In genomic region chr3:115766153-115766552, GRCm38 (mm10) we compare ENCODE assay signal across 12 mouse cellular contexts. TPM values are rescaled to one million over a fixed set of nuclear protein-coding genes. Genes with fewer than 3 reads are reported as not detected.
A peak's percentile ranks its signal among the peaks of the same experiment; 100 is the strongest.
DNase-seq lines count a peak whose midpoint lies in the region; ATAC-seq lines count a peak whose summit lies in the region.
"Had no signal": no experiment of that assay in that cellular context is flagged by ENCODE, and none has a peak within 500 bp of the region (broad histone marks: within the 10 kb centered on the region; RNA-seq: fewer than 3 reads in every experiment).

No protein-coding gene starts in this region.

- no peak overlapping the region for H3K4me3 ChIP-seq in neural tube, embryonic 13.5 days
- no peak overlapping the region for H3K4me3 ChIP-seq in neural tube, embryonic 15.5 days (replicated peaks)
- H3K4me3 ChIP-seq in heart, embryonic 13.5 days, result peak overlapping the region; percentile 30
- H3K4me3 ChIP-seq: hindbrain, embryonic 13.5 days; midbrain, embryonic 13.5 days had no signal

- peak overlapping the region; percentile 15; the same call in 1 of the 2 replicates for H3K27ac ChIP-seq in neural tube, embryonic 13.5 days (replicated peaks)
- no peak overlapping the region for H3K27ac ChIP-seq in neural tube, embryonic 15.5 days (replicated peaks)
- H3K27ac ChIP-seq in heart, embryonic 13.5 days (replicated peaks), result peak overlapping the region; percentile 77
- H3K27ac ChIP-seq: hindbrain, embryonic 13.5 days; midbrain, embryonic 13.5 days had no signal

- peak; percentile 8 to 35 for DNase-seq in kidney, postnatal 4 days
- DNase-seq in skeletal muscle tissue, adult 2 months (ENCODE audit: low read depth, low spot score), result peak; percentile 59
- no peak for DNase-seq in layer of hippocampus, postnatal 36 days
- DNase-seq in layer of hippocampus, adult 9-10 months (ENCODE audit: low spot score), result no peak
- DNase-seq in retina, embryonic 14.5 days (ENCODE audit: low spot score), result no peak
- DNase-seq: spleen, adult 18-20 months had no signal

- no peak overlapping the region for H3K9ac ChIP-seq in neural tube, embryonic 13.5 days
- H3K9ac ChIP-seq in neural tube, embryonic 15.5 days (replicated peaks), result no peak overlapping the region
- peak overlapping the region; percentile 44 for H3K9ac ChIP-seq in heart, embryonic 13.5 days
- H3K9ac ChIP-seq: hindbrain, embryonic 13.5 days; midbrain, embryonic 13.5 days had no signal

- no peaks in the 10 kb centered on the region for H3K27me3 ChIP-seq in neural tube, embryonic 13.5 days
- H3K27me3 ChIP-seq in neural tube, embryonic 15.5 days (replicated peaks), result no peaks in the 10 kb centered on the region
- H3K27me3 ChIP-seq in heart, embryonic 13.5 days (replicated peaks), result no peaks in the 10 kb centered on the region
- H3K27me3 ChIP-seq: hindbrain, embryonic 13.5 days; midbrain, embryonic 13.5 days had no signal

- H3K9me3 ChIP-seq in neural tube, embryonic 13.5 days, result no peaks in the 10 kb centered on the region
- H3K9me3 ChIP-seq in neural tube, embryonic 15.5 days (replicated peaks), result no peaks in the 10 kb centered on the region
- H3K9me3 ChIP-seq in heart, embryonic 13.5 days, result no peaks in the 10 kb centered on the region
- H3K9me3 ChIP-seq: hindbrain, embryonic 13.5 days; midbrain, embryonic 13.5 days had no signal

- no peak for ATAC-seq in neural tube, embryonic 13.5 days (ENCODE audit: low read depth)
- no peak for ATAC-seq in neural tube, embryonic 15.5 days (ENCODE audit: low FRiP score)
- ATAC-seq in heart, embryonic 13.5 days (ENCODE audit: extremely low read depth, insufficient number of reproducible peaks, low FRiP score, low TSS enrichment), result peak; percentile 44; the same call in 1 of the 2 replicates
- ATAC-seq: midbrain, embryonic 13.5 days; Patski had no signal

- H3K4me1 ChIP-seq in neural tube, embryonic 13.5 days (replicated peaks), result no peaks in the 10 kb centered on the region
- H3K4me1 ChIP-seq in neural tube, embryonic 15.5 days, result no peaks in the 10 kb centered on the region
- peaks cover 23% of the 10 kb centered on the region for H3K4me1 ChIP-seq in heart, embryonic 13.5 days
- H3K4me1 ChIP-seq: hindbrain, embryonic 13.5 days; midbrain, embryonic 13.5 days had no signal

- H3K4me2 ChIP-seq in neural tube, embryonic 13.5 days, result no peak overlapping the region
- no peak overlapping the region for H3K4me2 ChIP-seq in neural tube, embryonic 15.5 days
- peak overlapping the region; percentile 55 for H3K4me2 ChIP-seq in heart, embryonic 13.5 days
- H3K4me2 ChIP-seq: hindbrain, embryonic 13.5 days; midbrain, embryonic 13.5 days had no signal

- no peaks in the 10 kb centered on the region for H3K36me3 ChIP-seq in neural tube, embryonic 13.5 days
- no peaks in the 10 kb centered on the region for H3K36me3 ChIP-seq in neural tube, embryonic 15.5 days
- no peaks in the 10 kb centered on the region for H3K36me3 ChIP-seq in heart, embryonic 13.5 days
- H3K36me3 ChIP-seq: hindbrain, embryonic 13.5 days; midbrain, embryonic 13.5 days had no signal

- WGBS in neural tube, embryonic 13.5 days, result 82% methylated on average over 8 of the region's 8 CpGs
- WGBS in neural tube, embryonic 15.5 days, result 83% methylated on average over 8 of the region's 8 CpGs
- 54% methylated on average over 8 of the region's 8 CpGs for WGBS in heart, embryonic 13.5 days

RNA-seq across cellular contexts. Expression of gene S1pr1, which starts 51.3 kb away (rescaled TPM):
- polyA plus RNA-seq in neural tube, embryonic 13.5 days (2015; fragmentation: Nextera tagmentation; extraction: Ambion mirVana), result 25.4 and 26.0 TPM in 2 replicates
- polyA plus RNA-seq in neural tube, embryonic 15.5 days (2015; fragmentation: Nextera tagmentation; extraction: Ambion mirVana), result 30.5 TPM in 2 replicates
- polyA plus RNA-seq in heart, embryonic 13.5 days (2015; fragmentation: Nextera tagmentation; extraction: Ambion mirVana), result 76.9 and 80.8 TPM in 2 replicates
- 100 to 1,000 TPM in 1 of 2 experiments, 10 to 100 TPM in 1; 97.0 to 108 TPM for total RNA-seq in layer of hippocampus, postnatal 36 days (2021)

Comparison
In these comparisons a context has a peak if more than half of its experiments do, and no peak if none do; other contexts are left out.
1. DNase-seq: peak in kidney, postnatal 4 days (2 of 2) and skeletal muscle tissue, adult 2 months (single experiment); none in layer of hippocampus, postnatal 36 days (0 of 2), layer of hippocampus, adult 9-10 months (single experiment) and retina, embryonic 14.5 days (single experiment).